Comparison of ENCODE assay signal across 20 mouse cellular contexts in the genomic region with DNA sequence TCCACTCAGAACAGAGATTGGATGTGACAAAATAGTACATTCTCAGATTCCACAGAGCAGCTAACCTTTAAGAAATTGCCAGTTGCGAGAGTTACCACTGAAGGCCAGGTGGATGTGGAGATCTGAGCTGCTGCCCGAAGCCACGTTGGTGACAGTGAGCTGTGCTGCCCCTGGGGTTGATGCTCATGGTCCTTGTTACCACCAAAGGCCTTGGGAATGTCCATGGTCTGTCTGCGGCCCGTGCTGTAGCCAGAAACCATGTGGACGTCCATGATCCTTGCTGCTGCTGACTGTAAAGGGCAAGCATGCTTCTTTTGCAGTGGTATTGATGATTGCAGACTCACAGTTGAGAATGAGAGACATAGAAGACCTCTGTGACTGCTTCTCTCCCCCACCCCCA.
"Had no signal": no experiment of that assay in that cellular context is flagged by ENCODE, and none has a peak within 500 bp of the region (broad histone marks: within the 10 kb centered on the region; RNA-seq: fewer than 3 reads in every experiment).

No protein-coding gene starts in this region.

- H3K4me3 ChIP-seq: lung, embryonic 15.5 days; megakaryocyte, embryonic 14.5 days; midbrain, embryonic 13.5 days; midbrain, embryonic 15.5 days; myocyte; neural tube, embryonic 13.5 days; neural tube, embryonic 15.5 days had no signal

- H3K9ac ChIP-seq: lung, embryonic 15.5 days; midbrain, embryonic 13.5 days; midbrain, embryonic 15.5 days; neural tube, embryonic 13.5 days; neural tube, embryonic 15.5 days had no signal

- H3K9me3 ChIP-seq: lung, embryonic 15.5 days; megakaryocyte, embryonic 14.5 days; midbrain, embryonic 13.5 days; midbrain, embryonic 15.5 days; neural tube, embryonic 13.5 days; neural tube, embryonic 15.5 days had no signal

- H3K4me2 ChIP-seq: lung, embryonic 15.5 days; midbrain, embryonic 11.5 days; midbrain, embryonic 13.5 days; midbrain, embryonic 15.5 days; neural tube, embryonic 13.5 days; neural tube, embryonic 15.5 days had no signal

- H3K27ac ChIP-seq: lung, embryonic 15.5 days; macrophage; midbrain, embryonic 13.5 days; midbrain, embryonic 15.5 days; neural tube, embryonic 13.5 days; neural tube, embryonic 15.5 days had no signal

- H3K27me3 ChIP-seq: lung, embryonic 15.5 days; megakaryocyte, embryonic 14.5 days; midbrain, embryonic 13.5 days; midbrain, embryonic 15.5 days; neural tube, embryonic 13.5 days; neural tube, embryonic 15.5 days had no signal

- ATAC-seq: midbrain, embryonic 13.5 days; midbrain, embryonic 15.5 days had no signal

- H3K36me3 ChIP-seq: lung, embryonic 15.5 days; midbrain, embryonic 15.5 days had no signal

- H3K4me1 ChIP-seq: lung, embryonic 15.5 days; midbrain, embryonic 13.5 days; midbrain, embryonic 15.5 days; neural tube, embryonic 13.5 days; neural tube, embryonic 15.5 days had no signal

- DNase-seq: lung, adult 2 months; lung, postnatal 14 days; lung, postnatal 36 days; retina, postnatal 1 day; right cerebral cortex, adult 18-20 months; right cerebral cortex, postnatal 25 days; right cerebral cortex, postnatal 4 days; spleen, adult 18-20 months; thymus, adult 18-20 months; thymus, postnatal 14 days; thymus, postnatal 36 days had no signal
